Mouse (Mus musculus) bone marrow macrophage, adult 2 months (primary cell): Measurements from ENCODE around the gene Spi1. TPM values are rescaled to one million over a fixed set of nuclear protein-coding genes. Genes with fewer than 3 reads are reported as not detected.
A peak's percentile ranks its signal among the peaks of the same experiment; 100 is the strongest.
"Not testable (repeated sequence)": the region's sequence is repeated elsewhere in the genome, so short reads cannot be mapped to it uniquely, and the experiment has no call there.

Experiments used
- H3K27ac ChIP-seq: 2 replicates; pipeline ENCODE4 v1.5.1; 2012; ENCODE audit warnings: low read depth, low read length; ENCODE audit not compliant: insufficient read depth
- H3K4me1 ChIP-seq: 2 replicates; pipeline ENCODE4 v1.6.1; 2012; ENCODE audit warnings: low read length; ENCODE audit not compliant: control insufficient read depth, insufficient read depth
- H3K4me3 ChIP-seq: 2 replicates; pipeline ENCODE4 v1.5.1; 2012; ENCODE audit warnings: mild to moderate bottlenecking, low read length, moderate library complexity; ENCODE audit not compliant: insufficient read depth
- CTCF ChIP-seq: IDR thresholded peaks from 2 replicates; pipeline ENCODE4 v1.5.1; 2012; ENCODE audit warnings: low read depth, mild to moderate bottlenecking, low read length, moderate library complexity
- POLR2A ChIP-seq: IDR thresholded peaks from 2 replicates; pipeline ENCODE4 v1.6.1; 2012; ENCODE audit warnings: mild to moderate bottlenecking, low read depth, low read length, borderline replicate concordance
- polyA plus RNA-seq: library from polyadenylated mRNA; stranded (reverse); fragments of >200 nt; gene quantifications from 2 replicates; pipeline ENCODE4 v1.2.4, GENCODE M21; 2012; ENCODE audit not compliant: missing spikeins, insufficient read depth, insufficient read length

Spi1 gene
- polyA plus RNA-seq = 464 and 487 TPM in 2 replicates

- H3K27ac ChIP-seq = peak within 1 kb of the TSS; percentile 100
- TF ChIP-seq POLR2A = no peak
- no peak for TF ChIP-seq CTCF
- H3K4me1 ChIP-seq = peaks cover 38% of the 10 kb centered on the region
- peak within 1 kb of the TSS; percentile 74 for H3K4me3 ChIP-seq
These were observed at the start of gene Spi1 for GRCm38 (mm10) chr2:91081775-91082695. Spi1 (plus strand) TSS chr2:91082390.

GRCm38 (mm10) chr2:91033000-91033399, 49.2 kb upstream of the Spi1 start:
- no peak overlapping the region for H3K4me3 ChIP-seq
- TF ChIP-seq CTCF = no peak
- TF ChIP-seq POLR2A = no peak
- H3K27ac ChIP-seq = no peak overlapping the region
- H3K4me1 ChIP-seq = no peaks in the 10 kb centered on the region

GRCm38 (mm10) chr2:91035385-91035784, 46.8 kb upstream of the Spi1 start, which contains the start of gene Rapsn:
Rapsn (plus strand) TSS chr2:91035620.
- TF ChIP-seq POLR2A (no peak), CTCF (no peak)
- Histone ChIP-seq H3K27ac (no peak within 1 kb of the TSS), H3K4me3 (no peak within 1 kb of the TSS), H3K4me1 (no peaks in the 10 kb centered on the region)

GRCm38 (mm10) chr2:91041786-91042185, 40.4 kb upstream of the Spi1 start:
- TF ChIP-seq POLR2A (no peak), CTCF (no peak)
- peaks cover 11% of the 10 kb centered on the region for H3K4me1 ChIP-seq
- H3K4me3 ChIP-seq = no peak overlapping the region
- no peak overlapping the region for H3K27ac ChIP-seq

- TF ChIP-seq CTCF (no peak), POLR2A (no peak)
- Histone ChIP-seq H3K4me3 (no peak overlapping the region), H3K27ac (no peak overlapping the region), H3K4me1 (peaks cover 11% of the 10 kb centered on the region)
These were observed 39.4 kb upstream of the Spi1 start for GRCm38 (mm10) chr2:91042651-91043398.

- TF ChIP-seq POLR2A (no peak), CTCF (no peak)
- peaks cover 11% of the 10 kb centered on the region for H3K4me1 ChIP-seq
- H3K4me3 ChIP-seq = no peak overlapping the region
- no peak overlapping the region for H3K27ac ChIP-seq
These were observed 37.5 kb upstream of the Spi1 start for GRCm38 (mm10) chr2:91044727-91045126.

DNA sequence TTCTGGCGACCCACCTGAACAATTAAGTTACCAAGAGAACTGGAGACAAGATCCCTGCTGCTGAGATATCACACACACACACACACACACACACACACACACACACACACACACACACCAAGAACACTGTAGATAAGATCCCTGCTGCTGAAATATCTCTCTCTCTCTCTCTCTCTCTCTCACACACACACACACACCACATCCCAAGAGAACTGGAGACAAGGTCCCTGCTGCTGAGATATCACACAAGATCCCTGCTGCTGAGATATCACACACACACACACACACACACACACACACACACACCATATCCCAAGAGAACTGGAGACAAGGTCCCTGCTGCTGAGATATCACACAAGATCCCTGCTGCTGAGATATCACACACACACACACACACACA, 36.4 kb upstream of the Spi1 start:
- peaks cover 11% of the 10 kb centered on the region for H3K4me1 ChIP-seq
- not testable (repeated sequence) for H3K4me3 ChIP-seq, H3K27ac ChIP-seq

DNA sequence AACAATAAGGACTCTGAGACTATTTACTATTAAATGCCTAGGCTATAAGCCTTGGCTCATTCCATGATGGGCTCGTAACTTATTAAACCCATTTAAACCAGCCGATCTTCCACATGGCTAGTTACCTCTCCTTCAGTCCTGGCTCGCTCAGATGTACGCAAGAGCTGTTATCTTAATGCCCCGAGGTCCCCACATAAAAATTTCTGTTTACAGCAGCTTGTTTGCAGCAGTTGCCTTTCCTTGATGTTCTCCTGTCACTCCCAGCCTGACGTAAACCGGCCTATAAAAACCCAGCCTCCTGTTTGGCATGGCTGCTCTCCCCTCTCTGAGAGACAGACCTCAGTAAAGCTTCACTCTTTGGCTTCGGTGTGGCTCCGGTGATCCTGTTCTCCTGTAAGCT, 34.8 kb upstream of the Spi1 start:
- Histone ChIP-seq H3K27ac (no peak overlapping the region), H3K4me1 (peaks cover 13% of the 10 kb centered on the region), H3K4me3 (no peak overlapping the region)
- TF ChIP-seq POLR2A = no peak
- no peak for TF ChIP-seq CTCF

DNA sequence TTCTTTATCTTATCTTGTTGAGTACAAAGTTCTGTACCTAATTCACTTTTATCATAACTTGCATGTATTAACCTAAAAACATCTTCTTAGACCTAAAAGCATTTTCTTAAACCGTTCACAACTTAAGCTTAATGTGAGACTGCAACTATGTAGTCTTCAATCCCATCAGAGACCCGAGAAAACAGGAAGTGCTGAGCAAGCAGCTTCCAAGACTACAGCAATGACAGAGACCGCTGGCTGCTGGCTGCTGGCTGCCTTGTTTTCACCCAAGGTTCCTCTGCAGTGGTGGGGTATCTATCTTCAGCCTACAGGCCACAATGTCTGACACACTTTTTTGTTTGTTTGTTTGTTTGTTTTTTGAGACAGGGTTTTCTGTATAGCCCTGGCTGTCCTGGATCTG, 30.3 kb upstream of the Spi1 start:
- H3K4me3 ChIP-seq = no peak overlapping the region
- TF ChIP-seq CTCF = no peak
- no peak for TF ChIP-seq POLR2A

DNA sequence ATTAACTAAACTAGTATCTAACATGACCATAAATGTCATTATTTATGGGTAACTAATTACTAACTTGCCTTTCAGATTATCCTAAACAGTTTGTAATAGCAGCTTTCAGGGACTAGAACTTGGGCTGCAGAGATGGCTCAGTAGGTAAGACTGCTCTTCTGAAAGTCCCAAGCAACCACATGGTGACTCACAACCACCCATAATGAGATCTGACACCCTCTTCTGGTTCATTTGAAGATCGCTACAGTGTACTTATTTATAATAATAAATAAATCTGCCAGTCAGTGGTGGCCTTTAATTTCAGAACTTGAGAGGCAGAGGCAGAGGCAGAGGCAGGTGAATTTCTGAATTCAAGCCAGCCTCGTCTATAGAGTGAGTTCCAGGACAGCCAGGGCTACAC, 29.4 kb upstream of the Spi1 start:
- Histone ChIP-seq H3K27ac (no peak overlapping the region), H3K4me1 (peaks cover 14% of the 10 kb centered on the region), H3K4me3 (no peak overlapping the region)
- TF ChIP-seq CTCF (no peak), POLR2A (no peak)

More for the DNA sequence above, 30.3 kb upstream of the Spi1 start:
- Histone ChIP-seq H3K4me1 (peaks cover 14% of the 10 kb centered on the region), H3K27ac (peak overlapping the region; percentile 87)
